9 mouse cellular contexts compared by ENCODE assay signal in the genomic region with DNA sequence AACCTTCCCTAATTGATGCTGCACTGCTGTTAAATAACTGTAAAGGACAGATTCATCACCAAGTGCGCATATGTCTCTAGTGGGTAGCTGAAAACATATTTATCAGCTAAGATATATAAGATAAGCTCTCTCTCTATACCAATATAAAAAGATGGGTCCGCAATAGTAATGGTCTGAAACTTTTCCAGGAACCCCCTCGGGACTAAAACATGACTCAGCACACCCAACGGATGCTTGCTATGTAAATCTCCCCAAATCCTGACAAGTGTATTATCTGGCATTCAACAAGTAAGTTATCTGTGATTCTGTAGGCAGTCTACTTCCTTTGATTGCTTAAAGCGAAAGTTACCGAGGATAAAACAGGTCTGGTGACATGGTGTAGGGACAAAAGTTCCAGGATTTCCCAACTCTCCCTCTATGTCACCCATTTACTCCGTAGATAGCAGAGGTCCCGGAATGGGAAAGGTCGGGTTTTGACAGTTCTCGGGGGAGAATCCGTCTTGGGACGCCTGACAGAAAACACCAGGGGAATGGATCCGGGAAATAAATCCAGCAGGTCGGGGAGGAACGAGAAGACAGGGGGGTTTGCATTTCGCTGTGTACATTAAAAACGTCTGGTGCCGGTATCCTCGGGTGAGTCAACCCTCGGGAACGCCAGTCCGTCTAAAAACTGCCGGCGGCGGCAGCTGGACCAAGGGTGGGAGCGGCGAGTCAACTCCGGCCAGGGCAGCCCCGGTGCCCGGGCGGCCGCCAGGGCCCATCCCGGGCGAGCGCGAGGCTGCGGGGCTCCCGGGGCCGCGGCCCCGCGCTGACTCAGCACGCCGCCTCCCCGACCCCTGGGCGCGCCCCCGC. TPM values are rescaled to one million over a fixed set of nuclear protein-coding genes. Genes with fewer than 3 reads are reported as not detected.
A peak's percentile ranks its signal among the peaks of the same experiment; 100 is the strongest.
DNase-seq lines count a peak whose midpoint lies in the region; ATAC-seq and TF ChIP-seq lines count a peak whose summit lies in the region.
"Had no signal": no experiment of that assay in that cellular context is flagged by ENCODE, and none has a peak within 500 bp of the region (broad histone marks: within the 10 kb centered on the region; RNA-seq: fewer than 3 reads in every experiment).

No protein-coding gene starts in this region.

- no peak for TF ChIP-seq CTCF in thymus, adult 2 months (IDR thresholded peaks at IDR 0.05; ENCODE audit: borderline replicate concordance, control insufficient read depth, extremely low read depth, insufficient read depth, low read length, poor library complexity)
- no peak for TF ChIP-seq CTCF in hindbrain, postnatal 0 days (IDR thresholded peaks at IDR 0.05; ENCODE audit: low read depth)

- WGBS in thymus, adult 2 months, result 1% methylated on average over 48 of the region's 48 CpGs
- WGBS in forebrain, embryonic 10.5 days, result 4% methylated on average over 48 of the region's 48 CpGs
- WGBS in hindbrain, postnatal 0 days, result 4% methylated on average over 35 of the region's 48 CpGs

- peak overlapping the region; percentile 86 for H3K4me2 ChIP-seq in hindbrain, postnatal 0 days (ENCODE audit: low read depth, low read length)

- TF ChIP-seq POLR2A in thymus, adult 2 months (IDR thresholded peaks at IDR 0.05; ENCODE audit: control insufficient read depth, extremely low read depth, insufficient read depth, low read length, poor library complexity), result no peak

- peak; percentile 32 for DNase-seq in adrenal gland, adult 8-10 months
- DNase-seq in adrenal gland, postnatal 25 days, result no peak
- peak; percentile 10 for DNase-seq in thymus, adult 2 months
- no peak for DNase-seq in thymus, postnatal 4 days
- DNase-seq in forebrain, embryonic 10.5 days (ENCODE audit: extremely low spot score, low spot score), result peak; percentile 29
- DNase-seq in hindbrain, postnatal 0 days (ENCODE audit: low spot score), result peak; percentile 36
- DNase-seq in mesoderm, embryonic 11.5 days (ENCODE audit: low read depth, low spot score), result peak; percentile 44
- DNase-seq in adrenal gland, postnatal 14 days, result no peak

- H3K4me3 ChIP-seq in thymus, adult 2 months (ENCODE audit: control insufficient read depth, insufficient read depth, low read length), result peak overlapping the region; percentile 72
- H3K4me3 ChIP-seq in forebrain, embryonic 10.5 days, result peak overlapping the region; percentile 86
- H3K4me3 ChIP-seq in hindbrain, postnatal 0 days (ENCODE audit: low read length), result peak overlapping the region; percentile 88

- peaks cover 14% of the 10 kb centered on the region for H3K36me3 ChIP-seq in thymus, adult 2 months (ENCODE audit: control insufficient read depth, insufficient read depth, low read length)
- H3K36me3 ChIP-seq in forebrain, embryonic 10.5 days (replicated peaks), result peaks cover 55% of the 10 kb centered on the region
- H3K36me3 ChIP-seq in hindbrain, postnatal 0 days (ENCODE audit: insufficient read depth, low read length), result peaks cover 25% of the 10 kb centered on the region

- H3K27ac ChIP-seq in thymus, adult 2 months (ENCODE audit: control insufficient read depth, insufficient read depth, low read length), result peak overlapping the region; percentile 6; the same call in 1 of the 2 replicates
- peak overlapping the region; percentile 93 for H3K27ac ChIP-seq in forebrain, embryonic 10.5 days
- peak overlapping the region; percentile 75 for H3K27ac ChIP-seq in hindbrain, postnatal 0 days

- H3K27me3 ChIP-seq in thymus, adult 2 months (ENCODE audit: control insufficient read depth, insufficient read depth, low read length), result no peaks in the 10 kb centered on the region
- H3K27me3 ChIP-seq in forebrain, embryonic 10.5 days (ENCODE audit: poor library complexity, severe bottlenecking), result no peaks in the 10 kb centered on the region
- H3K27me3 ChIP-seq in hindbrain, postnatal 0 days (ENCODE audit: insufficient read depth, low read length), result no peaks in the 10 kb centered on the region

- H3K9me3 ChIP-seq in forebrain, embryonic 10.5 days, result no peaks in the 10 kb centered on the region
- H3K9me3 ChIP-seq in hindbrain, postnatal 0 days (ENCODE audit: low read length), result no peaks in the 10 kb centered on the region

- H3K9ac ChIP-seq in hindbrain, postnatal 0 days (replicated peaks; ENCODE audit: low read length), result peak overlapping the region; percentile 90

- ATAC-seq in hindbrain, postnatal 0 days, result peak; percentile 85

- peaks cover 6% of the 10 kb centered on the region for H3K4me1 ChIP-seq in thymus, adult 2 months (replicated peaks; ENCODE audit: control insufficient read depth, insufficient read depth, low read length)
- H3K4me1 ChIP-seq in forebrain, embryonic 10.5 days, result peaks cover 20% of the 10 kb centered on the region
- peaks cover 5% of the 10 kb centered on the region; the same call in 1 of the 2 replicates for H3K4me1 ChIP-seq in hindbrain, postnatal 0 days (ENCODE audit: insufficient read depth, low read length)

RNA-seq across cellular contexts. Expression of gene Tbk1, which starts 0.6 kb away (rescaled TPM):
- total RNA-seq in adrenal gland, adult 8-10 months (2022), result 10 to 100 TPM; 39.5 to 57.7 (median 47.9) TPM
- total RNA-seq in adrenal gland, postnatal 25 days (2021), result 46.7 and 47.1 TPM in 2 replicates
- polyA plus RNA-seq in thymus, adult 2 months (2012; rRNA removed), result 16.4 and 19.6 TPM in 2 replicates
- 30.1 and 34.9 TPM in 2 replicates for polyA plus RNA-seq in forebrain, embryonic 10.5 days (2016; fragmentation: Nextera tagmentation; extraction: Ambion mirVana)
- 8.1 and 16.7 TPM in 2 replicates for total RNA-seq in hindbrain, postnatal 0 days (2014; rRNA removed)
- 21.7 and 26.0 TPM in 2 replicates for polyA plus RNA-seq in hindbrain, postnatal 0 days (2015; fragmentation: Nextera tagmentation; extraction: Ambion mirVana)
- total RNA-seq in adrenal gland, postnatal 14 days (2021), result 37.3 and 39.5 TPM in 2 replicates

RNA-seq across cellular contexts. Expression of gene Xpot, which starts 40.1 kb away (rescaled TPM):
- total RNA-seq in adrenal gland, adult 8-10 months (2022), result 10 to 100 TPM; 57.5 to 79.4 (median 65.6) TPM
- total RNA-seq in adrenal gland, postnatal 25 days (2021), result 83.7 and 83.9 TPM in 2 replicates
- 80.9 and 88.8 TPM in 2 replicates for polyA plus RNA-seq in thymus, adult 2 months (2012; rRNA removed)
- polyA plus RNA-seq in forebrain, embryonic 10.5 days (2016; fragmentation: Nextera tagmentation; extraction: Ambion mirVana), result 60.5 and 64.5 TPM in 2 replicates
- total RNA-seq in hindbrain, postnatal 0 days (2014; rRNA removed), result 116 and 132 TPM in 2 replicates
- polyA plus RNA-seq in hindbrain, postnatal 0 days (2015; fragmentation: Nextera tagmentation; extraction: Ambion mirVana), result 24.0 and 30.2 TPM in 2 replicates
- 53.6 and 56.4 TPM in 2 replicates for total RNA-seq in adrenal gland, postnatal 14 days (2021)

RNA-seq across cellular contexts. Expression of gene D930020B18Rik, which starts 55.4 kb away (rescaled TPM):
- not detected for total RNA-seq in adrenal gland, adult 8-10 months (2022)
- total RNA-seq in adrenal gland, postnatal 25 days (2021), result not detected in 2 replicates
- 0.04 and 0.22 TPM in 2 replicates for polyA plus RNA-seq in thymus, adult 2 months (2012; rRNA removed)
- polyA plus RNA-seq in forebrain, embryonic 10.5 days (2016; fragmentation: Nextera tagmentation; extraction: Ambion mirVana), result 0.47 and 0.50 TPM in 2 replicates
- 0.11 and 0.26 TPM in 2 replicates for total RNA-seq in hindbrain, postnatal 0 days (2014; rRNA removed)
- 0.25 and 0.39 TPM in 2 replicates for polyA plus RNA-seq in hindbrain, postnatal 0 days (2015; fragmentation: Nextera tagmentation; extraction: Ambion mirVana)
- total RNA-seq in adrenal gland, postnatal 14 days (2021), result not detected in 2 replicates
- total RNA-seq: hematopoietic stem cell, adult 5-6 weeks had no signal

Comparison
In these comparisons a context has a peak if more than half of its experiments do, and no peak if none do; other contexts are left out.
1. DNase-seq: peak in adrenal gland, adult 8-10 months (single experiment), thymus, adult 2 months (single experiment), forebrain, embryonic 10.5 days (single experiment), hindbrain, postnatal 0 days (single experiment) and mesoderm, embryonic 11.5 days (single experiment); none in adrenal gland, postnatal 25 days (single experiment), thymus, postnatal 4 days (single experiment) and adrenal gland, postnatal 14 days (single experiment).
2. H3K27ac ChIP-seq: peak in every context shown above with its lines; median percentile 93 in forebrain, embryonic 10.5 days; 75 in hindbrain, postnatal 0 days; 6 in thymus, adult 2 months.
3. Peak in every context shown above with its lines, with median percentiles within 50 percentile points of each other: H3K4me3 ChIP-seq.